Mouse (Mus musculus): ENCODE results near the gene Thada.

The Thada gene

DNA sequence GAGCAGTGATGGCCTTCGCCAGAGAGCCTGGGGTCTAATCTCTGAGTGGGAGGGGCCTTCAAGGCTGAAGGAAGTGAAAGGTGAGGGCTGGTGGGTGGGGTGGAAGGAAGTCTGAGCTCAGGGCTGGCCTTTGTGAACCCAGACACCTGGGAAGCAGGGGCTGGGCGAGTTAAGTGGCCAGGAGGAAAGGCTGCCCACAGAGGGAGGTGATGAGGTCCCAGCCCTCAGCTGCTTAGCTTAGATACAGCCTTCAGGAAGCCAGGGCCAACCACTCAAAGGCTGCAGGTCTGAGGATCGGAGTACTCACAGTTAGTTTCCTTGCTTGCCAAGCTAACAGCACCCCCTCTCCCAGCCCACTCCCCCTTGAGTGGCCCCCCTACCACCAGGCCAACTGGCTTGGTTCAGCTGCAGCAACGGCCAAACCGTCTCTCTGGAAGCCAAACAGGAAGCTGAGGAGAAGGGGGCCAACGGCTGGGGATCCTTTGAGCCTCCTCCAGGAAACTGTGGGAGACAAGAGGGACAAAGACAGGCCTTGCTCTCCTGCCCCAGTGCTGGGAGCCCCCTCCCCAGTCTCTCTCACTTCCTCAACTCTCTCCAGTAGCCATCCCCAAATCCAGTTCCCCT, 304.7 kb downstream of the Thada start:
- no peak for DNase-seq (ENCODE audit: low spot score)

DNA sequence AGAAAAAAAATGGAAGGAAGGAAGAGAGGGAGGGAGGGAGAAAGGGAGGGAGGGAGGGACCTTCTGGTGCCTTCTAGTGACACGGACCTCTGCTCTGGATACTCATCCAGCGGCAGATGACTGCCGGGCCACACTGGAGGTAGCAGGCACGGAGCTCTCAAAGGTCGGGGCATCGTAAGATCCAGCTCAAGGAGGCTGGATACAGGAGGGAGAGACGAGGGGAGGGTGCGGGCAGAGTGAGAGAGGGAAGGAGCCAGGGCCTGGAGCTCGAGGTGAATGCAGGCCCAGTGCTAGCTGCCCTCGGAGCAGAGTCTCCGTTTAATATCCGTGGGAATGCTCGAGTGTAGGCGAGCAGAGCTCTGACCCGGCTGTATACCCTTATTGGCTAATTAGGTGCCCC, 307.1 kb downstream of the Thada start:
- DNase-seq (ENCODE audit: low spot score): no peak

GRCm38 (mm10) chr17:84158461-84158795, 307.6 kb downstream of the Thada start:
- DNase-seq (ENCODE audit: low spot score): no peak

DNA sequence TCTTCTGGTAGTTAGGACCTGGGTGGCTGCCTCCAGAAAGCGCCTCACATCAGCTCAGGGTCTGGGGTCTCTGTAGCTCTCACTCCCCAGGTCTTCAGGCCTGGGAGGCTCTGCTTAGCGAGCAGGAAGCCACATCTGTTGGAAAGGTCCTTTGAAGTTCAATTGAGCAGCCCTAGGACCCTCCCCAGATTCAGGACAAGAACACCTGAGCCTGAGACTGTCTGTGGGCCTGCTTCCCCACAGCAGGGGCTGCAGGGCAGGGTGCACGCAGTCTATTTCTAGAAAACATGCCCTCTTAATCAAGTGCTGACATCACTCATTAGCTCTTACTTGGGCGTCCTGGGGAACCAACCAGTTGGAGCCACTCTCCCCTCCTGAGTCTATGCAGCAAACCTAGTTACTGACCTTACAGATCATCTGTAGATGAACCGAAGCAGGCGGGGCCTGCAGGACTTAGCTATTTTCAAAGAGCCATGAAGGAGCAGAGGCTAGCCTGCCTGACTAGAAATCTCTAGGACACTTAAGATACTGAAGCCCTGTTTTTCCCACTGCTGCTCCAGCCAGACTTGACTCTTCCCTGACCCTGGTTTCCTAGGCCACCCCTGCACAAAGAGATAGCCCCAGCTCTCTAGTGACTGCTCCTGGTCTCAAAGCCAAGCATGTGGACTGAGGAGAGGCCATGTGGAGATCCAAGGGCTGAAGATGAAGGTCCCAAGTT, 308.1 kb downstream of the Thada start:
- no peak for DNase-seq (ENCODE audit: low spot score)

GRCm38 (mm10) chr17:84156748-84157742, 309.0 kb downstream of the Thada start:
- peak; percentile 73 for DNase-seq (ENCODE audit: low spot score)

DNA sequence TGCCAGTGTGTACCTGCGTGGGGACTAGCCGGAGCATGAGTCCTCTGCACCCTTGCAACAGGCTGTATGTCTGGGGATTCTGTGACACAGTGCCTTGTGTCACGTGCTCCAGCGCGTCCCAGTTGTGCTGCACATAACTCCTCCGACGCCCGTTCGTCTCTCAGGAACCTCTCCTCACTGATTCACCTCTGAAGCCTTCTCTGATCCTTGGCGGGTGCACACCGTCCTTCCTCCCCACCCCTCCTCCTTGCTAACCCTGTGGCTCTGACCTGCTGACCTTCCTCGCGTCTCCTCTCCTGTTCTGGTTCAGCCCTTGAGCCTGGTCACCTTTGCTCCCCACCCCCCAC, 309.8 kb downstream of the Thada start:
- no peak for DNase-seq (ENCODE audit: low spot score)

DNA sequence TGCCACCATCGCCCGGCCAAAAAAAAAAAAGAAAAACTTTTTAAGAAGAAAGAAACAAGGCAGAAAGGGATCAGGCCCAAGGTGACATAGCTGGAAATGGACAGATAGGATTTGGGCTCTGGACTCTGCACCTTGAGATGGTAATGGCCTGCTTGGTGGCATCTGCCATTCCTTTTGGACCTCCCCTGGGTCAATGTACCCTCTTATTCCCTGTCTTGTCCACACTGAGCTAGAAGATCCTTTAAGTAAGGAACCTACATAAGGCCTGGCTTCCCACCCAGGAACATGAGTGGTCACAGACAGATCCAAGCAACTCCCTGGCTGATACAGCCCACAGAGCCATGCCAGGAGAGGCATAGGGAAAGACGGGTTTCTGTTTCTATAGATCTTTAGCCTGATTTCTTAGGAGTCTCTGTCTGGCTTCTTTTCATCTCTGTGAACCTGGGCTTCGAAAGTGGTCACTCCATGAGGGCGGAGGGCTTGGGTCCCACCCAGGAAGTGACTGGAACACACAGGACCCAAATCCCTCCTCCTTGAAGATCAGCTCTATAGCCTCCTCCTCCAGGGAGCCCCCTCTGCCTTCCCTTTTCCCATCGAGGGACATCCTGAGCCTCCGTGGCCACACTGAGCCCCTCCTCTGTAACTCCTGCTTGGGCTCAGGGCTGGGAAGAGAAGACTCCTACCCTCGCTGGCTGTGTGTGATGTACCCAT, 310.3 kb downstream of the Thada start:
- no peak for DNase-seq (ENCODE audit: low spot score)

GRCm38 (mm10) chr17:84155029-84155338, 311.0 kb downstream of the Thada start:
- no peak for DNase-seq (ENCODE audit: low spot score)

- DNase-seq (ENCODE audit: low spot score): no peak
Observed at GRCm38 (mm10) chr17:84154302-84155028, 311.5 kb downstream of the Thada start.

- DNase-seq (ENCODE audit: low spot score): no peak
Observed at GRCm38 (mm10) chr17:84152976-84153786, 312.8 kb downstream of the Thada start.

DNA sequence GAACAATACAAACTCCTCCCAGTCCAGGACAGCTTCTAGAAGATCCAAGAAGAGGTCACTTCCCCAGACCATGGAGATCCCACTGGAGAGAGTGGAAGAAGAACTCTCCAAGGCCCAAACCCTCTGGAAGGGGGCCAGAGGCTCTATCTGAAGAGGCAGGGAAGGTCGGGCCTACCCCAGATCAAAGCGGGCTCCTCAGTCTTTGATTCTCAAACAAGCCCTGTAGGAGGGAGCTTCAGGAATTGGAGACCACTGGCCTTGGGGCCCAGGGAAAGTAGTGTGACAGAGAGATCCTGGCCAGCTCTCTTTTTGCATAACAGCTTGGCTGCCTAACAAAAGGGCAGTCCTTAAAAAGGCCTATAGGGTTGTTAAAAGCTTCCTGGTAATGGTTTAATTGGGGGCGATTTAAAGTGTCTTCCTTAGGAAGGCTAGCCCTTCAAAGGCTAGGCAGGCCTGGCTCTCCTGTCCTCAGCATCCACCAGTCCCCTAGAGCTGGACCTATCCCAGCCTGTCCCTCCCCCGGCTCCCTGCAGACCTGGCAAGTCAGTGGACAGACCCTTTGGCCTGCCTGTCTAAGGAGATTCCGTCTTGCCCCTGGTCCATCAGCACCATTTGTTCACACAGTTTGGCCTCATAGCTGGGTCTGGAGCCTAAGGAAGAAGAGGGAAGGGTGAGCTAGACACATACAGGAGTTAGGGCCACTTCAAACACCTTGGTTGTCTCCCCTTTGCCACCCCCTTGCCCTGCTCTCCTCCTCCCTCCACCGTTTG, 313.6 kb downstream of the Thada start:
- no peak for DNase-seq (ENCODE audit: low spot score)

- no peak for DNase-seq (ENCODE audit: low spot score)
Observed at GRCm38 (mm10) chr17:84151306-84151705, 314.7 kb downstream of the Thada start.

- no peak for DNase-seq (ENCODE audit: low spot score)
Observed at GRCm38 (mm10) chr17:84150291-84150690, 315.7 kb downstream of the Thada start.

- DNase-seq (ENCODE audit: low spot score): no peak
Observed at GRCm38 (mm10) chr17:84149566-84149965, 316.4 kb downstream of the Thada start.

- DNase-seq (ENCODE audit: low spot score): peak; percentile 87
Observed at GRCm38 (mm10) chr17:84148499-84149484, 317.2 kb downstream of the Thada start.

- no peak for DNase-seq (ENCODE audit: low spot score)
Observed at GRCm38 (mm10) chr17:84147183-84148108, 318.6 kb downstream of the Thada start.

- no peak for DNase-seq (ENCODE audit: low spot score)
Observed at GRCm38 (mm10) chr17:84146458-84147182, 319.4 kb downstream of the Thada start.
